Mouse (Mus musculus) lung, adult 2 months (tissue): ENCODE results near the gene Mstn. TPM values are rescaled to one million over a fixed set of nuclear protein-coding genes. Genes with fewer than 3 reads are reported as not detected.

Experiments used
- DNase-seq: peaks from one replicate; pipeline ENCODE4 v3.0.0; 2022
- H3K4me1 ChIP-seq: fragments of 200-500 bp; 2 replicates; pipeline ENCODE4 v1.6.1; 2011; ENCODE audit warnings: low read length; ENCODE audit not compliant: control insufficient read depth, insufficient read depth
- H3K4me3 ChIP-seq: fragments of 200-500 bp; replicated peaks from 2 replicates; pipeline ENCODE3; 2011; ENCODE audit warnings: low read depth, mild to moderate bottlenecking, control low read depth, low read length; ENCODE audit errors: extremely low read depth
- CTCF ChIP-seq: fragments of 200-500 bp; IDR thresholded peaks from 2 replicates; pipeline ENCODE4 v1.5.1; 2011; ENCODE audit warnings: mild to moderate bottlenecking, low read length, control low read depth; ENCODE audit not compliant: insufficient read depth
- POLR2A ChIP-seq: fragments of 200-500 bp; IDR thresholded peaks from 2 replicates; pipeline ENCODE4 v1.6.1; 2011; ENCODE audit warnings: low read depth, mild to moderate bottlenecking, control low read depth, low read length, borderline replicate concordance; ENCODE audit errors: extremely low read depth
- WGBS: fragments of 180-500 bp; shearing (Covaris S2); methylation state at CpG from one replicate; pipeline ENCODE4 v1.1.7; 2018; 5-methylcytosine and 5-hydroxymethylcytosine counted together
- polyA plus RNA-seq: library from polyadenylated mRNA; depleted of rRNA; stranded (reverse); fragments of >200 nt; gene quantifications from 2 replicates; pipeline ENCODE4 v1.2.3, GENCODE M21; 2012; rRNA removed

The Mstn gene
- polyA plus RNA-seq, result 0.25 TPM in 1 of 2 replicates, not detected in the other

GRCm38 (mm10) chr1:53061340-53061739 lies at the start of gene Mstn:
Gene Mstn, plus strand, starts transcription at chr1:53061640.
- TF ChIP-seq POLR2A (no peak), CTCF (no peak)
- DNase-seq, result no peak
- WGBS, result 49% methylated on average over 6 of the region's 6 CpGs
- Histone ChIP-seq H3K4me3 (no peak within 1 kb of the TSS), H3K4me1 (no peaks in the 10 kb centered on the region)

GRCm38 (mm10) chr1:53014716-53015115 lies 46.7 kb upstream of the Mstn start:
- no peak for TF ChIP-seq CTCF
- TF ChIP-seq POLR2A, result no peak
- DNase-seq, result no peak
- no peaks in the 10 kb centered on the region for H3K4me1 ChIP-seq
- 78% methylated on average over 6 of the region's 6 CpGs for WGBS
- no peak overlapping the region for H3K4me3 ChIP-seq

DNA sequence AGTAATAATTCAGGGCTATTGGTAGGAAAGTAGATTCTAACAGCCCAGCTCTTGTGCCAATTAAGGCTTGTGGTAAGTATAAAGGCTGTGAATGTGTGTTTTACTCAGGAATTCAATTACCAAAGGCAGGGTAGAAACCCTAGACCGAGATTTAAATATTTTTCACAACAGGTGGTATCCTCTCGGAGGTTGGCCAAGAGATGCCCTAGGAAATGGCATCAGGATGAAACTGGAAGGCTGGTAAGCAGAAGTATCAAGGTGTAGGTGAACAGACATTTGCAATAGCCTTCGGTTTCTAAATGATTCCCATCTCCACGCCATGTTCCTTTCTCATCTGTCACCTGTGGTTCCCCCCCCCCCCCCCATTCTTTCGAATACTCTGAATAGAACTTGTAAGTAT lies 45.8 kb upstream of the Mstn start:
- Histone ChIP-seq H3K4me1 (no peaks in the 10 kb centered on the region; the same call in 1 of the 2 replicates), H3K4me3 (no peak overlapping the region)
- no peak for TF ChIP-seq CTCF
- TF ChIP-seq POLR2A, result no peak
- DNase-seq, result no peak
- 82% methylated on average over 5 of the region's 5 CpGs for WGBS

- H3K4me3 ChIP-seq, result no peak overlapping the region
- TF ChIP-seq POLR2A, result no peak
- TF ChIP-seq CTCF, result no peak
- no peaks in the 10 kb centered on the region; the same call in 1 of the 2 replicates for H3K4me1 ChIP-seq
- DNase-seq, result no peak
- WGBS, result 57% methylated on average over 3 of the region's 3 CpGs
Observed at GRCm38 (mm10) chr1:53018746-53019505, 42.5 kb upstream of the Mstn start.

- WGBS, result 55% methylated on average over 5 of the region's 5 CpGs
- no peak for DNase-seq
- Histone ChIP-seq H3K4me3 (no peak within 1 kb of the TSS), H3K4me1 (no peaks in the 10 kb centered on the region; the same call in 1 of the 2 replicates)
- TF ChIP-seq CTCF, result no peak
- no peak for TF ChIP-seq POLR2A
Observed at GRCm38 (mm10) chr1:53020079-53020478, 41.4 kb upstream of the Mstn start, which contains the start of gene 1700019D03Rik. Gene 1700019D03Rik, minus strand, starts transcription at chr1:53020179.

- no peak for TF ChIP-seq CTCF
- TF ChIP-seq POLR2A, result no peak
- no peak for DNase-seq
- H3K4me1 ChIP-seq, result no peaks in the 10 kb centered on the region
- no peak overlapping the region for H3K4me3 ChIP-seq
Observed at GRCm38 (mm10) chr1:53032550-53032949, 28.9 kb upstream of the Mstn start.

GRCm38 (mm10) chr1:53037443-53037871 lies 24.0 kb upstream of the Mstn start:
- TF ChIP-seq CTCF (no peak), POLR2A (no peak)
- Histone ChIP-seq H3K4me3 (no peak overlapping the region), H3K4me1 (no peaks in the 10 kb centered on the region)
- DNase-seq, result no peak
- WGBS, result 72% methylated on average over 5 of the region's 5 CpGs

- DNase-seq, result no peak
- TF ChIP-seq POLR2A, result no peak
- no peak for TF ChIP-seq CTCF
- 79% methylated on average over 8 of the region's 8 CpGs for WGBS
- H3K4me3 ChIP-seq, result no peak overlapping the region
- no peaks in the 10 kb centered on the region for H3K4me1 ChIP-seq
Observed at GRCm38 (mm10) chr1:53049763-53050427, 11.5 kb upstream of the Mstn start.

DNA sequence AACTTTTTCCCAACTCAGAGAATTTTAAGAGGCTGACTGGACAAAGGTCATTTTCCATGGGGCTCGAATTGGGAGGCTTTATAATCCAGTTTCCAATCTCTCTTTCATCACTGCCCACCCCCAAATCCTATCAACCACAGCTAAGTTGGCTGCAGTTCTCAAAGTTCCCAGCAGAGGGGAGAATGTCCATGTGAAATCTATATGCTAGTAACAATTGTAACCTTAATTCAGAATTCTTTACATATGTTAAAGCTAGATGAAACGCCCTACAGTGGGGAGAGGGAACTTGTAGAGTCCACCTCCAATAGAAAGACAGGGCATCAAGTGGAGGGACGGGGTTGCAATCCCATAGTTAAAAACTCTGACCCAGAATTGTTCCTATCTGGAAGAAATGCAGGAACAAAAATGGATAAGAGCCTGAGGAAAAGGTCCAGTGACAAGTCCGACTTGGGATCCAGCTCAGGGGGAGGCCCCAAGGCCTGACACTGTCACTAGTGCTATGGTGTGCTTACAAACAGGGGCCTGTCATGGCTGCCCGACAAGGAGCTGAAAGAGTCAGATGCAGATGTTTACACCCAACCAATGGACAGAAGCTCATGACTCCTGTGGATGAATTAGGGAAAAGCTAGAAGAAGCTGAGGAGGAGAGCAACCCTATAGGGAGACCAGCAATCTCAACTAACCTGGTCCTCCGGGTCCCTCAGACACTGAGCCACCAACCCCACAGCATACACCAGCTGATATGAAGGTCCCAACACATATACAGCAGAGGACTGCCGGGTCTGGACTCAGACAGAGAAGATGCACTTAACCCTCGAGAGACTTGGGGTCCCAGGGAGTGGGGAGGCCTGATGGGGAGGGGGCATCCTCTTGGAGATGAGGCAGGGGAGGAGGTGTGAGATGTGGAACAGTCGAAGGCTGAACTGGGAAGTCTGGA lies 8.1 kb upstream of the Mstn start:
- DNase-seq, result peak; percentile 42
- TF ChIP-seq POLR2A, result no peak
- TF ChIP-seq CTCF, result 0 out of 2 replicates have a peak, but pooled peaks have one; percentile 3
- no peak overlapping the region for H3K4me3 ChIP-seq
- WGBS, result 46% methylated on average over 9 of the region's 9 CpGs
- H3K4me1 ChIP-seq, result no peaks in the 10 kb centered on the region
